Mouse (Mus musculus): Measurements from ENCODE around the gene Fnd3c2.
"Not testable (repeated sequence)": the region's sequence is repeated elsewhere in the genome, so short reads cannot be mapped to it uniquely, and the experiment has no call there.

Fnd3c2 gene

GRCm38 (mm10) chrX:106255276-106255675 lies at the start of gene Fnd3c2:
Gene Fnd3c2, minus strand, starts transcription at chrX:106255376.
- no peaks in the 10 kb centered on the region for H3K36me3 ChIP-seq (ENCODE audit: control insufficient read depth, insufficient read depth, low read length, poor library complexity, severe bottlenecking)
- no peak for DNase-seq (ENCODE audit: low read depth, low spot score)
- H3K27me3 ChIP-seq (ENCODE audit: control insufficient read depth, insufficient read depth, low read length, poor library complexity, severe bottlenecking) = no peaks in the 10 kb centered on the region

DNA sequence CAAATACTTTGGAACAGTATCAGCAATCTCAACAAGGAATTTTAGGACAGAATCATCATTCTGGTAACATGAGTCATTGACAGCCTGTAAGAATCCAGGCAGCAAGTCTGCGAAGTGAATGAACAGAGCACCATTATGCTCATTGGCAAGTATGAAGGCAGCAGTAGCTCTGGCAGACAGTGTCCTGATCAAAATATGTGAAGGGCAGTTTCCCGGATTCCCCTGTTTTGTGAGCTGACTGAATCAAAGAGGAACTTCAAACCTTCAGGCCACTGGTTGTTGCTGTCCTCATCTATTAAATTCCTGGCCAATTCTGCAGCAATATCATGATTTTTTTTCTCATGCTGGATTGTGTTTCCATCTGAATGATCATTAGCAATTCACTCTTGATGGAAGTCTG lies 29.3 kb upstream of the Fnd3c2 start:
- Histone ChIP-seq H3K27me3 (ENCODE audit: control insufficient read depth, insufficient read depth, low read length, poor library complexity, severe bottlenecking) (no peaks in the 10 kb centered on the region), H3K36me3 (ENCODE audit: control insufficient read depth, insufficient read depth, low read length, poor library complexity, severe bottlenecking) (no peaks in the 10 kb centered on the region)
- no peak for DNase-seq (ENCODE audit: low read depth, low spot score)

- no peaks in the 10 kb centered on the region for H3K27me3 ChIP-seq (ENCODE audit: control insufficient read depth, insufficient read depth, low read length, poor library complexity, severe bottlenecking)
- no peaks in the 10 kb centered on the region for H3K36me3 ChIP-seq (ENCODE audit: control insufficient read depth, insufficient read depth, low read length, poor library complexity, severe bottlenecking)
- DNase-seq (ENCODE audit: low read depth, low spot score) = no peak
Observed at GRCm38 (mm10) chrX:106221058-106221457, 34.1 kb downstream of the Fnd3c2 start, which contains the start of gene Taf9b. Gene Taf9b, minus strand, starts transcription at chrX:106221158.

DNA sequence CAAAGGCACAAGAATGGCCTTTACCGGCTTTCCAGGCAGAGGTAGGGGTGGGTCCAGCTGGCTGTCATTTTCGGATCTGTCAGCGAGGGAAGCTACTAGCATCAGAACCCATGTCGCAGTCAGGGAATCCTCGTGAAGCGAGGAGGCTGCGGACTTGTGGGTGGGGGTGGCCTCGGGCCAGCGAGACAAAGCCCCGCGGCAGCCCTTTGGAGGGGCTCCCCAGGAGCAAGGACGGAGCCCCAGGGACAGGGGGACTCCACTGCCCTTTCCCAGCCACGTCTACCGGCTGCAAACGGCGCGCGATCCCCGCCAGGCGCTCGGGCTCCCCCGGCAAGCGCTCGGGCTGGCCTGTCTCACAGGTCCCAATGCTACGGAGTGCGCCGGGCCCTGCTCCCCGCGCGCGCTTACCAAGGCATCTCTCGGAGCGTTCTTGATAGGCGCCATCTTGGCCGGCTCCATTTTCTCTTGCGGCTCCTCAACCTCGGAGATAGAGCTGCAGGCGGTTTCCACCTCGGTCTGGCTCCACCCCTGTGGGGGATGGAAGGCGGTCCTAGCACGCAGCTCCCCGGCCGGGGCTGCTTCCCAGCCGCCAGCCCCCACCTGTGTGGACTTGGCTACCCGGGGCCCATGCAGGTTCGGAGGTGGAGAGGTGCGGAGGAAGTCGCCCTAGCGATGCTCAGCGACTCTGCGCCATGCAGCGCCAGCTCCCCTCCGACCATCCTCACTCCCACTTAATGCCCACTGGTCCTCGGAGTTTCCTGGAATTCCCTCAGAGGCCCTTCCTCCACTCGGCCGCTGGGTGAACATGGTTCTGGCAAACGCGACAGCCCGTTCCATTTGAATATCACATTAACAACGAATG lies 35.8 kb downstream of the Fnd3c2 start:
- peak; percentile 69 for DNase-seq (ENCODE audit: low read depth, low spot score)
- H3K27me3 ChIP-seq (ENCODE audit: control insufficient read depth, insufficient read depth, low read length, poor library complexity, severe bottlenecking) = no peaks in the 10 kb centered on the region
- H3K36me3 ChIP-seq (ENCODE audit: control insufficient read depth, insufficient read depth, low read length, poor library complexity, severe bottlenecking) = no peaks in the 10 kb centered on the region

- H3K36me3 ChIP-seq (ENCODE audit: control insufficient read depth, insufficient read depth, low read length, poor library complexity, severe bottlenecking) = no peaks in the 10 kb centered on the region
- H3K27me3 ChIP-seq (ENCODE audit: control insufficient read depth, insufficient read depth, low read length, poor library complexity, severe bottlenecking) = no peaks in the 10 kb centered on the region
- DNase-seq (ENCODE audit: low read depth, low spot score) = no peak
Observed at GRCm38 (mm10) chrX:106209100-106209499, 46.1 kb downstream of the Fnd3c2 start.

GRCm38 (mm10) chrX:106198904-106199303 lies 56.3 kb downstream of the Fnd3c2 start:
- Histone ChIP-seq H3K27me3 (ENCODE audit: control insufficient read depth, insufficient read depth, low read length, poor library complexity, severe bottlenecking) (no peaks in the 10 kb centered on the region), H3K36me3 (ENCODE audit: control insufficient read depth, insufficient read depth, low read length, poor library complexity, severe bottlenecking) (peaks cover 2% of the 10 kb centered on the region; the same call in 1 of the 2 replicates)
- peak; percentile 32 for DNase-seq (ENCODE audit: low read depth, low spot score)

DNA sequence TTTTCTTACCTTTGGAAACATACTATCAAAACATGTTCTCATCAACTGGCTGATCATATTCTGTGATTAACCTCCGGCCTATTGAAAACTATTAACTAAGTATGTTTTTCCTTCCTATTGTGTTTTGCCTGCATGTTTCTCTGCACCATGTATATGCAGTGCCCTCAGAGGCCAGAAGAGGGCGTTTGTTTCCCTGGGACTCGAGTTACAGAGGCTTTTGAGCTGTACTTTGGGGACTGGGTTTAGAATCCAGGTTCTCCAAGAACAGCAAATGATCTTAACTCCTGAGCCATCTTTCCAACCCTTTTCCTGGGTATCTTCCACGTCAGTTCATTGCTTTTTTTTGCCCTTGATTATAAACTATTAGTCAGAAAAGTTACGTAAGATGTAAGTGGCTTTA lies 57.9 kb downstream of the Fnd3c2 start:
- Histone ChIP-seq H3K27me3 (ENCODE audit: control insufficient read depth, insufficient read depth, low read length, poor library complexity, severe bottlenecking) (no peaks in the 10 kb centered on the region), H3K36me3 (ENCODE audit: control insufficient read depth, insufficient read depth, low read length, poor library complexity, severe bottlenecking) (peaks cover 2% of the 10 kb centered on the region; the same call in 1 of the 2 replicates)
- DNase-seq (ENCODE audit: low read depth, low spot score) = peak; percentile 28

DNA sequence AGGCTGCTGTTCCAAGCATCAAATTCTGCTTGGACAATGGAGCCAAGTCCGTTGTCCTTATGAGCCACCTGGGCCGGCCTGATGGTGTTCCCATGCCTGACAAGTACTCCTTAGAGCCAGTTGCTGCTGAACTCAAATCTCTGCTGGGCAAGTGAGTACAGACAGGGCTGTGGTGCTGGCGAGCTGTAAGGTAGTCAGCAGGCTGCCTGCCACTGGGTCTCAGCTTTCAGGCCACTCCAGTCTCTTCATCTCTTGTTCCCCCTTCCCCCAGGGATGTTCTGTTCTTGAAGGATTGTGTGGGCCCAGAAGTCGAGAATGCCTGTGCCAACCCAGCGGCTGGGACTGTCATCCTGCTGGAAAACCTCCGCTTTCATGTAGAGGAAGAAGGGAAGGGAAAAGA lies 60.8 kb downstream of the Fnd3c2 start:
- H3K27me3 ChIP-seq (ENCODE audit: control insufficient read depth, insufficient read depth, low read length, poor library complexity, severe bottlenecking); DNase-seq (ENCODE audit: low read depth, low spot score); H3K36me3 ChIP-seq (ENCODE audit: control insufficient read depth, insufficient read depth, low read length, poor library complexity, severe bottlenecking): not testable (repeated sequence)

DNA sequence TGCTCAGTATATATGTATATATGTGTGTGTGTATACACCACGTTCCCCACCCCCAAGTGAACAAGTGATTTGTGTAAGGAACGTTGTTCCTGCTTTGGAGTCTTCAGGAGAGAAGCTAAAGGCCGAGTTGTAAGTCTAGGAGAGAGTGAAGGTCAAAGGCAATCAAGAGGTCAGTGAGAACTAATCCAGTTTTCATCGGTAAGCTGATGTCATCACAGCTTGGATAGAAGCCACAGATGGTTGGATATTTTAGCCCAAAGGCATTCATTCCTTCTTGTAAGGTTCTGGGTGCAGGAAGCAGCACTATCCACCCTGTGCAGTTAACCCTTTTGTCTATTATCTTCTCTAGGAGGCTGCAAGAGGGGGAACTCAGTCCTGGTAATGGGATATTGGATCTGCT lies 65.1 kb downstream of the Fnd3c2 start:
- Histone ChIP-seq H3K36me3 (ENCODE audit: control insufficient read depth, insufficient read depth, low read length, poor library complexity, severe bottlenecking) (no peaks in the 10 kb centered on the region), H3K27me3 (ENCODE audit: control insufficient read depth, insufficient read depth, low read length, poor library complexity, severe bottlenecking) (no peaks in the 10 kb centered on the region)
- no peak for DNase-seq (ENCODE audit: low read depth, low spot score)

- H3K36me3 ChIP-seq (ENCODE audit: control insufficient read depth, insufficient read depth, low read length, poor library complexity, severe bottlenecking) = no peaks in the 10 kb centered on the region
- DNase-seq (ENCODE audit: low read depth, low spot score) = no peak
- no peaks in the 10 kb centered on the region for H3K27me3 ChIP-seq (ENCODE audit: control insufficient read depth, insufficient read depth, low read length, poor library complexity, severe bottlenecking)
Observed at GRCm38 (mm10) chrX:106189356-106189755, 65.8 kb downstream of the Fnd3c2 start.

DNA sequence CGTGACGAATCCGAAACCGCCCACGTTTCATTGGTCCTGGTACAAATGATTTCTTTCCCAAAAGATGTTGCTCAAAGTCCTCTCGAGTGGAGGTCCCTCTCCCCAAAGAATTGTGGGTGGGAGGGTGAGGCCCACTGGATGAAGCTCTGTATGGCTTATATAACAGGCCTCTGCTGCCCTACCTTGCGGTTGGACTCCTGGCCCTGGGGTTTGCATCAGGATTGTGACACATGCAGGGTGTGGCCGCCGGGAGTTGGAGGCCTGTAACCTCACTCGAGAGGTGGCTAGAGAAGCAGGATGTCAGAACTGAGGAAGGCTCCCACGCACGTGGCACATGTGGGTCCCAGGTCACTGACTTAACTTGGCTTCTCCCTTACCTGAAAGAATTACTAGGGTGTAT lies 67.4 kb downstream of the Fnd3c2 start:
- Histone ChIP-seq H3K27me3 (ENCODE audit: control insufficient read depth, insufficient read depth, low read length, poor library complexity, severe bottlenecking) (no peaks in the 10 kb centered on the region), H3K36me3 (ENCODE audit: control insufficient read depth, insufficient read depth, low read length, poor library complexity, severe bottlenecking) (no peaks in the 10 kb centered on the region)
- peak; percentile 26 for DNase-seq (ENCODE audit: low read depth, low spot score)

GRCm38 (mm10) chrX:106186713-106187649 lies 68.2 kb downstream of the Fnd3c2 start, which contains the start of gene Pgk1:
Gene Pgk1, plus strand, starts transcription at chrX:106187100.
- DNase-seq (ENCODE audit: low read depth, low spot score) = peak; percentile 95
- no peaks in the 10 kb centered on the region for H3K36me3 ChIP-seq (ENCODE audit: control insufficient read depth, insufficient read depth, low read length, poor library complexity, severe bottlenecking)
- no peaks in the 10 kb centered on the region for H3K27me3 ChIP-seq (ENCODE audit: control insufficient read depth, insufficient read depth, low read length, poor library complexity, severe bottlenecking)

DNA sequence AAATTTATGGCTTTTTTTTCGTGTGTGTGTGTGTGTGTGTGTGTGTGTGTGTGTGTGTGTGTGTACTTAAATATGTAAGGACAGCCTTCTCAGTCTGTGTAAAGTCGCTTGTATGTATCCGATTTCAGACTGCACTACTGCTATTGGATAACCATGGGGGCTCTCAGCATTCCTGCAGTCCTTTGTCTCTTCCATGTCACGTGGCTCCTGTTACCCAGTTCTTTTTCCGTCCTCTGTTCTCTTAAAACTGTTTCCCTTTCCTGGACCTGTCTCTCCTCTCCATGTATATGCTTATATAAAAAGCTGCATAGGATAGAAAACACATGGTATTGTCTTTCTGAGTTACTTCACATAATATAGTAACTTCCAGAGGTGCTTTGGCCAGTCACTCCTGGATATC lies 69.5 kb downstream of the Fnd3c2 start:
- H3K27me3 ChIP-seq (ENCODE audit: control insufficient read depth, insufficient read depth, low read length, poor library complexity, severe bottlenecking) = no peaks in the 10 kb centered on the region
- H3K36me3 ChIP-seq (ENCODE audit: control insufficient read depth, insufficient read depth, low read length, poor library complexity, severe bottlenecking) = no peaks in the 10 kb centered on the region
- no peak for DNase-seq (ENCODE audit: low read depth, low spot score)

All from splenic B cell, adult 2 months (primary cell).